In the genomic region with DNA sequence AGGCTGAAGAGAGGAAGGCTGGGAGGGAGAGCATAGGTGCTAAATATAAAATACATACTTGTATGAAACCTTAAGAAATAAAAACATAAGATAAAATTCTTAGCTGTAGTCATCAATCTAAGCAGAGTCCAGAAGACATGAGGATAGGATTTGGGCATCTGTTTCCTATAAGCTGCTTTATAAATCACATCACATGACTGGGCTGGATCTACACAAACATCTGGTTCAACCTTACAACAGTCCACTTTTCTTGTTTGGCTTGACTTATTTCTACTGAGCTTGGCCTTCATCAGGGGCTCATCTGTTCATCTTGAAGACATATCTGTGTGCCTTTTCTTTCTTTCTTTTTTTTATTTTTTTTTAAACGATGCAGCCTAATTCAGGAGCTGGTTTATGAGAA, we compare ENCODE assay signal across 27 mouse cellular contexts.
DNase-seq lines count a peak whose midpoint lies in the region; ATAC-seq and TF ChIP-seq lines count a peak whose summit lies in the region.
"Had no signal": no experiment of that assay in that cellular context is flagged by ENCODE, and none has a peak within 500 bp of the region (broad histone marks: within the 10 kb centered on the region; RNA-seq: fewer than 3 reads in every experiment).

No protein-coding gene starts in this region.

- no peaks in the 10 kb centered on the region for H3K4me1 ChIP-seq in kidney, embryonic 15.5 days
- H3K4me1 ChIP-seq in embryonic fibroblast, embryonic 13.5 days (ENCODE audit: control insufficient read depth, insufficient read depth, low read length), result peaks cover 2% of the 10 kb centered on the region; the same call in 1 of the 2 replicates
- H3K4me1 ChIP-seq in hindbrain, embryonic 10.5 days (replicated peaks), result no peaks in the 10 kb centered on the region
- H3K4me1 ChIP-seq: intestine, embryonic 15.5 days; midbrain, embryonic 10.5 days; neural tube, embryonic 15.5 days; stomach, embryonic 15.5 days had no signal

- DNase-seq in kidney, adult 9 months, result no peak
- peak; percentile 56 for DNase-seq in embryo, embryonic 10.5 days (ENCODE audit: low spot score)
- DNase-seq in natural killer cell, adult 2 months (ENCODE audit: low spot score in 2 of 2), result no peak
- no peak for DNase-seq in frontal cortex, postnatal 10 days (ENCODE audit: low spot score in 2 of 2)
- no peak for DNase-seq in hindbrain, embryonic 10.5 days (ENCODE audit: low spot score)
- DNase-seq: adrenal gland, adult 8-10 months; B cell, adult 2 months; cerebellum, adult 18-20 months; cerebellum, postnatal 14 days; gastrocnemius, postnatal 25 days; heart, adult 2 months; kidney, adult 8-10 months; liver, postnatal 0 days; right cerebral cortex, adult 18-20 months; right cerebral cortex, postnatal 4 days had no signal

- TF ChIP-seq CTCF in embryonic fibroblast, embryonic 13.5 days (IDR thresholded peaks at IDR 0.05; ENCODE audit: borderline replicate concordance, insufficient read depth, low read length), result no peak

- no peak overlapping the region for H3K4me2 ChIP-seq in kidney, embryonic 15.5 days
- H3K4me2 ChIP-seq: intestine, embryonic 15.5 days; neural tube, embryonic 15.5 days; stomach, embryonic 15.5 days had no signal

- no peak overlapping the region for H3K4me3 ChIP-seq in kidney, embryonic 15.5 days (replicated peaks)
- H3K4me3 ChIP-seq in embryonic fibroblast, embryonic 13.5 days (ENCODE audit: insufficient read depth, low read length), result no peak overlapping the region
- H3K4me3 ChIP-seq in hindbrain, embryonic 10.5 days, result no peak overlapping the region
- H3K4me3 ChIP-seq: heart, adult 2 months; intestine, embryonic 15.5 days; midbrain, embryonic 10.5 days; neural tube, embryonic 15.5 days; stomach, embryonic 15.5 days had no signal

- no peaks in the 10 kb centered on the region for H3K27me3 ChIP-seq in kidney, embryonic 15.5 days
- H3K27me3 ChIP-seq in hindbrain, embryonic 10.5 days (ENCODE audit: insufficient read depth, poor library complexity, severe bottlenecking), result no peaks in the 10 kb centered on the region
- H3K27me3 ChIP-seq: intestine, embryonic 15.5 days; neural tube, embryonic 15.5 days; stomach, embryonic 15.5 days had no signal

- no peaks in the 10 kb centered on the region for H3K9me3 ChIP-seq in kidney, embryonic 15.5 days (replicated peaks)
- H3K9me3 ChIP-seq in hindbrain, embryonic 10.5 days, result no peaks in the 10 kb centered on the region
- H3K9me3 ChIP-seq: intestine, embryonic 15.5 days; midbrain, embryonic 10.5 days; neural tube, embryonic 15.5 days; stomach, embryonic 15.5 days had no signal

- peak overlapping the region; percentile 54; the same call in 1 of the 2 replicates for H3K27ac ChIP-seq in kidney, embryonic 15.5 days
- H3K27ac ChIP-seq in embryonic fibroblast, embryonic 13.5 days (ENCODE audit: insufficient read depth, low read length), result peak overlapping the region; percentile 96
- no peak overlapping the region for H3K27ac ChIP-seq in hindbrain, embryonic 10.5 days
- H3K27ac ChIP-seq: heart, adult 2 months; intestine, embryonic 15.5 days; macrophage; midbrain, embryonic 10.5 days; neural tube, embryonic 15.5 days; stomach, embryonic 15.5 days had no signal

- ATAC-seq in kidney, embryonic 15.5 days (replicated peaks; ENCODE audit: low FRiP score), result no peak
- ATAC-seq: activated CD4-positive, CD25-positive, alpha-beta regulatory T cell, adult 4 months; forebrain, embryonic 16.5 days; hindbrain, embryonic 16.5 days; intestine, embryonic 15.5 days; liver, postnatal 0 days; lung, postnatal 0 days; midbrain, embryonic 16.5 days had no signal

- TF ChIP-seq POLR2A in embryonic fibroblast, embryonic 13.5 days (IDR thresholded peaks at IDR 0.05; ENCODE audit: low read depth, low read length), result no peak

- WGBS in kidney, embryonic 15.5 days, result 45% methylated on average over 1 of the region's 1 CpGs
- 95% methylated on average over 1 of the region's 1 CpGs for WGBS in hindbrain, embryonic 10.5 days

- no peaks in the 10 kb centered on the region for H3K36me3 ChIP-seq in kidney, embryonic 15.5 days
- H3K36me3 ChIP-seq in hindbrain, embryonic 10.5 days, result no peaks in the 10 kb centered on the region
- H3K36me3 ChIP-seq: intestine, embryonic 15.5 days; midbrain, embryonic 10.5 days; neural tube, embryonic 15.5 days; stomach, embryonic 15.5 days had no signal

- no peak overlapping the region for H3K9ac ChIP-seq in kidney, embryonic 15.5 days
- H3K9ac ChIP-seq: intestine, embryonic 15.5 days; liver, postnatal 0 days; neural tube, embryonic 15.5 days; stomach, embryonic 15.5 days had no signal
